Mouse (Mus musculus): ENCODE results near the gene 1700029I15Rik. TPM values are rescaled to one million over a fixed set of nuclear protein-coding genes. Genes with fewer than 3 reads are reported as not detected.

Gene 1700029I15Rik
- total and polyA plus RNA-seq, 3 experiments, result 0.67 to 3.4 (median 3.0) TPM

DNA sequence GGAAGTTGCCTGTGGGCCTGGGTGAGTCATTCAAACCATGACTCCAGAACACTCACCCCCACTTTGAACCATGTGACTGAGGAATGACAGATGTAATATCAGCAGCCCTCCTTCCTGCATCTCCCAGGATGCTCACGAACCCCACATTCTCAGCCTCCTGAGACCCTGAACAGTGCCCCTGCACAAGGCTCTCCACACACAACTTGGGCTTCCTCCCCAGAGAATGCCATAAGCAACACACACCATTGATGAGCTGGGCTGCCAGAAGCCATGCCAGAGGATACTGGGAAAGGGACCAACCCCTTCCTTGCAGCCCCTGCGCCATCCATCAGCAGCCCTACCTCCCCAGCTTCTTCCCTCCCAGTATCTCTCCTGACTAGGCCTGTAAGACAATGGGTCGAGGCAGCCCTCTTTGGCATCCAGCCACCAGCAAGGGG is 5.8 kb downstream of the 1700029I15Rik start:
- no peaks in the 10 kb centered on the region for H3K27me3 ChIP-seq (replicated peaks)
- peaks cover 11 to 41% of the 10 kb centered on the region in 2 experiments; a peak in 3 of 4 replicates for H3K4me1 ChIP-seq (ENCODE audit: control insufficient read depth in 1 of 2, insufficient read depth in 2 of 2)
- in situ Hi-C loops (cut with MboI; ENCODE audit: low pct_ligation_motif_present, low pct_unique_long_range_greater_than_20kb, low sequenced_read_pairs), result no loop called here
- no peak overlapping the region for H3K27ac ChIP-seq (ENCODE audit: insufficient read depth, low read depth)
- dilution Hi-C loops (cut with MboI; ENCODE audit: extremely low pct_ligation_motif_present, extremely low pct_unique_long_range_greater_than_20kb, low sequenced_read_pairs), result no loop called here
- no peak for TF ChIP-seq EP300 (IDR thresholded peaks at IDR 0.05; ENCODE audit: low read length)
- no peak overlapping the region for H3K9ac ChIP-seq (ENCODE audit: insufficient read depth, low read depth)
- H3K4me2 ChIP-seq (ENCODE audit: insufficient read depth, low read depth, poor library complexity, severe bottlenecking), result no peak overlapping the region
- H3K79me2 ChIP-seq (replicated peaks; ENCODE audit: control insufficient read depth, extremely low read depth, insufficient read depth, poor library complexity, severe bottlenecking), result no peaks in the 10 kb centered on the region
- H3K36me3 ChIP-seq (replicated peaks in 1 of 2; ENCODE audit: control insufficient read depth in 1 of 2, insufficient read depth in 1 of 2, low read length in 1 of 2), result peaks cover 26 to 74% of the 10 kb centered on the region in 2 experiments
- no peaks in the 10 kb centered on the region for H3K9me3 ChIP-seq (replicated peaks; ENCODE audit: low read length)
- no peak for DNase-seq (ENCODE audit: extremely low read depth)
- H3K4me3 ChIP-seq (replicated peaks in 1 of 3; ENCODE audit: low read depth in 2 of 3, low read length in 2 of 3, poor library complexity in 1 of 3), result no peak overlapping the region

DNA sequence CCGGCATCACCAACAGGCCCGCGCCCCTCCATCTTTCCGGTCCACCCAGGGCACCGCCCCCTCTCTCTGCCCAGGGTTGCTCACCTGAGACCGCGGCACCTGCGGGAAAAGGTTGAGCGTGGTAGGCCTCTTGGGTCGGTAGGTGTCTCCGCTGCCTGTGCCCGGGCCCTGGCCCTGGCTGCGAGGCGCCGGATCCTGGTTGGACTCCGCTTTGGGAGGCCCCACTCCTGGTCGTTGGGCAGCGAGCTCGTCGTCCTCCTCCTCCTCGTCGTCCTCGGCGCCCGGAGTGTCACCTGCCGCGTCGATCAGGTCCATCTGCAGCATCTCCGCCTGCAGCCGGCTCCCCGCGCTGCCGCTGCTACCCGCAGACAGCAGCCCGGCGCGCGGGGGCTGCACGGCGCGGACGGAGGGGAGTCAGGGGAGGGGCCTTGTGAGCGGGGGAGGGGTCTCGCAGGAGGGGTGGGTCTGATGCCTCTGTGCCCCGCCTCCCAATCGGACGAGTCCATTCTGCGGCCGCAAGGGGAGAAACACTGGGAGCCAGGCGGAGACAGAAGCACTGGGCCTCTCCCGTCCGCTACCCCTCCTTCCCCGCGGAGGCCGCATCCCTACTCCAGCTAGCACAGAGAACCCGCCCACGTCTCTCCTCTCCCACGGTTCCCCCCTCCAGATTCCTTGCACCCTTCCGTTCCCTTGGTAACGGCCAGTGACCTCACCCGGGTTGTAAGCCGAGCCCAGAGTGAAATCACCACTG is 6.7 kb downstream of the 1700029I15Rik start:
- no peaks in the 10 kb centered on the region for H3K9me3 ChIP-seq (replicated peaks; ENCODE audit: low read length)
- peaks cover 15 to 44% of the 10 kb centered on the region in 2 experiments; a peak in 3 of 4 replicates for H3K4me1 ChIP-seq (ENCODE audit: control insufficient read depth in 1 of 2, insufficient read depth in 2 of 2)
- dilution Hi-C loops (cut with MboI; ENCODE audit: extremely low pct_ligation_motif_present, extremely low pct_unique_long_range_greater_than_20kb, low sequenced_read_pairs), result no loop called here
- no peaks in the 10 kb centered on the region for H3K27me3 ChIP-seq (replicated peaks)
- no peak overlapping the region for H3K4me3 ChIP-seq (replicated peaks in 1 of 3; ENCODE audit: low read depth in 2 of 3, low read length in 2 of 3, poor library complexity in 1 of 3)
- no peaks in the 10 kb centered on the region for H3K79me2 ChIP-seq (replicated peaks; ENCODE audit: control insufficient read depth, extremely low read depth, insufficient read depth, poor library complexity, severe bottlenecking)
- peaks cover 22 to 65% of the 10 kb centered on the region in 2 experiments for H3K36me3 ChIP-seq (replicated peaks in 1 of 2; ENCODE audit: control insufficient read depth in 1 of 2, insufficient read depth in 1 of 2, low read length in 1 of 2)
- TF ChIP-seq ZNF384 (IDR thresholded peaks at IDR 0.05; ENCODE audit: low read depth, low read length), result no peak
- no peak for TF ChIP-seq POLR2AphosphoS2 (IDR thresholded peaks at IDR 0.05; ENCODE audit: low read depth, low read length)
- no peak for TF ChIP-seq POLR2A (IDR thresholded peaks at IDR 0.05; ENCODE audit: low read depth, low read length)
- H3K27ac ChIP-seq (ENCODE audit: insufficient read depth, low read depth), result no peak overlapping the region
- no peak overlapping the region for H3K9ac ChIP-seq (ENCODE audit: insufficient read depth, low read depth)
- no peak overlapping the region for H3K4me2 ChIP-seq (ENCODE audit: insufficient read depth, low read depth, poor library complexity, severe bottlenecking)
- in situ Hi-C loops (cut with MboI; ENCODE audit: low pct_ligation_motif_present, low pct_unique_long_range_greater_than_20kb, low sequenced_read_pairs), result no loop called here
- DNase-seq (ENCODE audit: extremely low read depth), result no peak

DNA sequence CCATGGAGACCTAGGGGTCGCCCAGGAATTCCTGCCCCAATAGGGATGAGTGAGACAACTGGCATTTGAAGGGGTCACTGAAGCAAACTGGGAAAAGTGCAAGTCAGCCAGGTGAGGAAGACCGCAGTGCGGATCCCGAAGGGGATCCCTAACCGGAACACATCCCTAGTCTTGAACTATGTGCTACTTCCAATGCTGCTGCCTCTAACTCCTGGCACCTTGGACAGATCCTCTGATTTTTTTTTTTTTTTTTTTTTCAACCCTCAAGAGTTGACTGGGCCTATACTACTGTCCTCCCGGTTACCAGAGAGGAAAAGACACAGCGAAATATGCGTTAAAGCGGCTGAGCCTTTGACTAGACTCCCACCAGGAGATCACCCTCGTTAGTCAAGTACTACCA is 7.3 kb downstream of the 1700029I15Rik start:
- no peak overlapping the region for H3K4me2 ChIP-seq (ENCODE audit: insufficient read depth, low read depth, poor library complexity, severe bottlenecking)
- no peak overlapping the region for H3K4me3 ChIP-seq (replicated peaks in 1 of 3; ENCODE audit: low read depth in 2 of 3, low read length in 2 of 3, poor library complexity in 1 of 3)
- H3K9ac ChIP-seq (ENCODE audit: insufficient read depth, low read depth), result no peak overlapping the region
- in situ Hi-C loops (cut with MboI; ENCODE audit: low pct_ligation_motif_present, low pct_unique_long_range_greater_than_20kb, low sequenced_read_pairs), result no loop called here
- TF ChIP-seq ZNF384 (IDR thresholded peaks at IDR 0.05; ENCODE audit: low read depth, low read length) (peak; percentile 48), ZMIZ1 (IDR thresholded peaks at IDR 0.05; ENCODE audit: low read depth, low read length) (no peak), RAD21 (IDR thresholded peaks at IDR 0.05; ENCODE audit: low read depth, low read length) (no peak), EP300 (IDR thresholded peaks at IDR 0.05; ENCODE audit: low read length) (no peak), NELFE (IDR thresholded peaks at IDR 0.05; ENCODE audit: low read depth, low read length) (no peak), HCFC1 (IDR thresholded peaks at IDR 0.05; ENCODE audit: low read depth, low read length) (no peak)
- no peaks in the 10 kb centered on the region for H3K79me2 ChIP-seq (replicated peaks; ENCODE audit: control insufficient read depth, extremely low read depth, insufficient read depth, poor library complexity, severe bottlenecking)
- H3K27me3 ChIP-seq (replicated peaks), result no peaks in the 10 kb centered on the region
- H3K27ac ChIP-seq (ENCODE audit: insufficient read depth, low read depth), result no peak overlapping the region
- dilution Hi-C loops (cut with MboI; ENCODE audit: extremely low pct_ligation_motif_present, extremely low pct_unique_long_range_greater_than_20kb, low sequenced_read_pairs), result no loop called here
- no peak for DNase-seq (ENCODE audit: extremely low read depth)
- H3K36me3 ChIP-seq (replicated peaks in 1 of 2; ENCODE audit: control insufficient read depth in 1 of 2, insufficient read depth in 1 of 2, low read length in 1 of 2), result peaks cover 20 to 59% of the 10 kb centered on the region in 2 experiments
- H3K9me3 ChIP-seq (replicated peaks; ENCODE audit: low read length), result no peaks in the 10 kb centered on the region
- peaks cover 15 to 44% of the 10 kb centered on the region in 2 experiments; a peak in 3 of 4 replicates for H3K4me1 ChIP-seq (ENCODE audit: control insufficient read depth in 1 of 2, insufficient read depth in 2 of 2)
